Mouse (Mus musculus) intestine, postnatal 0 days (tissue): Measurements from ENCODE around the gene Llph. TPM values are rescaled to one million over a fixed set of nuclear protein-coding genes. Genes with fewer than 3 reads are reported as not detected.

Experiments used
- ATAC-seq: fragments of 200-750 bp; cut with Nextera tagmentation; 2 replicates; pipeline ENCODE4 v1.8.0; 2017; ENCODE audit warnings: mild to moderate bottlenecking, moderate TSS enrichment, moderate library complexity
- H3K27ac ChIP-seq: fragments of 300-500 bp; sonication (generic); 2 replicates; pipeline ENCODE4 v1.5.1; 2014; ENCODE audit warnings: mild to moderate bottlenecking, low read depth, low read length, moderate library complexity
- H3K27me3 ChIP-seq: fragments of 300-500 bp; sonication (generic); replicated peaks from 2 replicates; pipeline ENCODE4 v1.6.1; 2014; ENCODE audit warnings: low read length, mixed read lengths; ENCODE audit not compliant: control insufficient read depth, insufficient read depth
- H3K36me3 ChIP-seq: fragments of 300-500 bp; sonication (generic); 2 replicates; pipeline ENCODE4 v1.6.1; 2014; ENCODE audit warnings: mild to moderate bottlenecking, moderate library complexity; ENCODE audit not compliant: control insufficient read depth, insufficient read depth
- H3K4me1 ChIP-seq: fragments of 300-500 bp; sonication (generic); replicated peaks from 2 replicates; pipeline ENCODE4 v1.6.1; 2014; ENCODE audit warnings: antibody characterized with exemption, low read length, mixed read lengths; ENCODE audit not compliant: control insufficient read depth, insufficient read depth
- H3K4me2 ChIP-seq: fragments of 300-500 bp; sonication (generic); replicated peaks from 2 replicates; pipeline ENCODE4 v1.6.1; 2014; ENCODE audit warnings: low read depth, mild to moderate bottlenecking, moderate library complexity
- H3K4me3 ChIP-seq: fragments of 300-500 bp; sonication (generic); 2 replicates; pipeline ENCODE4 v1.5.1; 2014; ENCODE audit warnings: low read depth, low read length
- H3K9ac ChIP-seq: fragments of 300-500 bp; sonication (generic); 2 replicates; pipeline ENCODE4 v1.6.1; 2014; ENCODE audit warnings: mild to moderate bottlenecking, low read depth, low read length
- H3K9me3 ChIP-seq: fragments of 300-500 bp; sonication (generic); 2 replicates; pipeline ENCODE4 v1.6.1; 2016; ENCODE audit warnings: mixed run types; ENCODE audit not compliant: control insufficient read depth
- CTCF ChIP-seq: sonication (generic); IDR thresholded peaks from 2 replicates; pipeline ENCODE4 v1.5.1; 2016; ENCODE audit warnings: low read depth, mild to moderate bottlenecking, control low read depth, antibody characterized with exemption, moderate library complexity
- WGBS: fragments of 180-500 bp; shearing (Covaris S2); extraction: QIAGEN DNeasy Blood & Tissue Kit; methylation state at CpG from one replicate; pipeline ENCODE4 v1.1.7; 2014; 5-methylcytosine and 5-hydroxymethylcytosine counted together
- polyA plus RNA-seq: library from polyadenylated mRNA; unstranded; fragments of >200 nt; fragmentation: Nextera tagmentation; extraction: Ambion mirVana; gene quantifications from 2 replicates; pipeline ENCODE4 v1.2.1, GENCODE M21; 2015

The Llph gene
- polyA plus RNA-seq, 1 experiment from 2014 or later, result 40.6 TPM

GRCm38 (mm10) chr10:120233655-120234367, 6.9 kb downstream of the Llph start:
- Histone ChIP-seq H3K4me1 (no peaks in the 10 kb centered on the region), H3K27me3 (no peaks in the 10 kb centered on the region), H3K36me3 (peaks cover 19% of the 10 kb centered on the region), H3K9ac (no peak overlapping the region), H3K27ac (no peak overlapping the region), H3K9me3 (no peaks in the 10 kb centered on the region), H3K4me2 (peak overlapping the region; percentile 58), H3K4me3 (peak overlapping the region; percentile 23; the same call in 1 of the 2 replicates)
- peak; percentile 71 for ATAC-seq
- TF ChIP-seq CTCF, result peak; percentile 90
- WGBS, result 21% methylated on average over 18 of the region's 18 CpGs

- Histone ChIP-seq H3K4me1 (no peaks in the 10 kb centered on the region), H3K36me3 (peaks cover 6% of the 10 kb centered on the region), H3K9me3 (no peaks in the 10 kb centered on the region), H3K9ac (no peak overlapping the region), H3K27me3 (no peaks in the 10 kb centered on the region), H3K4me2 (no peak overlapping the region), H3K4me3 (no peak overlapping the region), H3K27ac (no peak overlapping the region)
- TF ChIP-seq CTCF, result no peak
- ATAC-seq, result no peak
- 76% methylated on average over 9 of the region's 9 CpGs for WGBS
Measured at GRCm38 (mm10) chr10:120236855-120237254, 10.0 kb downstream of the Llph start.

- Histone ChIP-seq H3K4me2 (no peak overlapping the region), H3K27me3 (no peaks in the 10 kb centered on the region), H3K4me1 (no peaks in the 10 kb centered on the region), H3K27ac (no peak overlapping the region), H3K4me3 (no peak overlapping the region), H3K9ac (no peak overlapping the region), H3K36me3 (no peaks in the 10 kb centered on the region), H3K9me3 (no peaks in the 10 kb centered on the region)
- no peak for ATAC-seq
- TF ChIP-seq CTCF, result no peak
- WGBS, result 93% methylated on average over 8 of the region's 8 CpGs
Measured at GRCm38 (mm10) chr10:120238241-120238640, 11.4 kb downstream of the Llph start.

GRCm38 (mm10) chr10:120239476-120239875, 12.6 kb downstream of the Llph start:
- TF ChIP-seq CTCF, result no peak
- Histone ChIP-seq H3K36me3 (no peaks in the 10 kb centered on the region), H3K4me3 (no peak overlapping the region), H3K4me1 (no peaks in the 10 kb centered on the region), H3K9me3 (no peaks in the 10 kb centered on the region), H3K27ac (no peak overlapping the region), H3K9ac (no peak overlapping the region), H3K27me3 (no peaks in the 10 kb centered on the region), H3K4me2 (no peak overlapping the region)
- no peak for ATAC-seq
- WGBS, result 58% methylated on average over 6 of the region's 6 CpGs

GRCm38 (mm10) chr10:120242421-120242820, 15.6 kb downstream of the Llph start:
- Histone ChIP-seq H3K4me3 (no peak overlapping the region), H3K36me3 (no peaks in the 10 kb centered on the region), H3K27ac (no peak overlapping the region), H3K27me3 (no peaks in the 10 kb centered on the region), H3K9me3 (no peaks in the 10 kb centered on the region), H3K4me2 (no peak overlapping the region), H3K9ac (no peak overlapping the region), H3K4me1 (no peaks in the 10 kb centered on the region)
- WGBS, result 72% methylated on average over 6 of the region's 6 CpGs
- no peak for ATAC-seq
- TF ChIP-seq CTCF, result no peak

- Histone ChIP-seq H3K27ac (no peak overlapping the region), H3K27me3 (no peaks in the 10 kb centered on the region), H3K36me3 (no peaks in the 10 kb centered on the region), H3K4me2 (no peak overlapping the region), H3K4me3 (no peak overlapping the region), H3K9ac (no peak overlapping the region), H3K9me3 (no peaks in the 10 kb centered on the region), H3K4me1 (no peaks in the 10 kb centered on the region)
- ATAC-seq, result no peak
- TF ChIP-seq CTCF, result no peak
- WGBS, result 68% methylated on average over 5 of the region's 5 CpGs
Measured at GRCm38 (mm10) chr10:120245681-120246080, 18.8 kb downstream of the Llph start.
